Mouse (Mus musculus) liver, embryonic 11.5 days (tissue): ENCODE measurements around the gene Cxcr5. TPM values are rescaled to one million over a fixed set of nuclear protein-coding genes. Genes with fewer than 3 reads are reported as not detected.

Source experiments
- ATAC-seq: fragments of 200-750 bp; cut with Nextera tagmentation; replicated peaks from 2 replicates; pipeline ENCODE4 v1.8.0; 2017; ENCODE audit warnings: moderate number of reproducible peaks, mild to moderate bottlenecking, moderate TSS enrichment, moderate library complexity; ENCODE audit not compliant: low FRiP score
- DNase-seq: peaks from one replicate; pipeline ENCODE4 v3.0.0-alpha.2; 2017; ENCODE audit warnings: low spot score
- H3K27ac ChIP-seq: fragments of 300-500 bp; sonication (generic); 2 replicates; pipeline ENCODE4 v1.5.1; 2014; ENCODE audit warnings: mild to moderate bottlenecking, low read depth, low read length, control low read depth
- H3K27me3 ChIP-seq: fragments of 300-500 bp; sonication (generic); replicated peaks from 2 replicates; pipeline ENCODE4 v1.6.1; 2014; ENCODE audit warnings: low read length, mixed read lengths; ENCODE audit not compliant: control insufficient read depth, insufficient read depth
- H3K36me3 ChIP-seq: fragments of 300-500 bp; sonication (generic); 2 replicates; pipeline ENCODE4 v1.6.1; 2014; ENCODE audit warnings: mild to moderate bottlenecking, low read length, moderate library complexity, mixed read lengths; ENCODE audit not compliant: control insufficient read depth, insufficient read depth
- H3K4me1 ChIP-seq: fragments of 300-500 bp; sonication (generic); replicated peaks from 2 replicates; pipeline ENCODE4 v1.6.1; 2014; ENCODE audit warnings: low read length, mixed read lengths; ENCODE audit not compliant: control insufficient read depth, insufficient read depth
- H3K4me2 ChIP-seq: fragments of 300-500 bp; sonication (generic); 2 replicates; pipeline ENCODE4 v1.6.1; 2014; ENCODE audit warnings: mild to moderate bottlenecking, control low read depth, moderate library complexity
- H3K4me3 ChIP-seq: fragments of 300-500 bp; sonication (generic); 2 replicates; pipeline ENCODE4 v1.5.1; 2014; ENCODE audit warnings: low read depth, low read length, control low read depth
- H3K9ac ChIP-seq: fragments of 300-500 bp; sonication (generic); 2 replicates; pipeline ENCODE4 v1.6.1; 2014; ENCODE audit warnings: low read depth, low read length, control low read depth
- H3K9me3 ChIP-seq: fragments of 300-500 bp; sonication (generic); 2 replicates; pipeline ENCODE4 v1.6.1; 2016; ENCODE audit warnings: low read length, inconsistent platforms, mixed read lengths; ENCODE audit not compliant: control insufficient read depth
- WGBS: fragments of 180-500 bp; shearing (Covaris S2); extraction: QIAGEN DNeasy Blood & Tissue Kit; methylation state at CpG from one replicate; pipeline ENCODE4 v1.1.7; 2014; 5-methylcytosine and 5-hydroxymethylcytosine counted together
- polyA plus RNA-seq: library from polyadenylated mRNA; unstranded; fragments of >200 nt; fragmentation: Nextera tagmentation; extraction: Ambion mirVana; gene quantifications from 2 replicates; pipeline ENCODE4 v1.2.1, GENCODE M21; 2014

Gene Cxcr5
- polyA plus RNA-seq, 1 experiment from 2014 or later = not detected

DNA sequence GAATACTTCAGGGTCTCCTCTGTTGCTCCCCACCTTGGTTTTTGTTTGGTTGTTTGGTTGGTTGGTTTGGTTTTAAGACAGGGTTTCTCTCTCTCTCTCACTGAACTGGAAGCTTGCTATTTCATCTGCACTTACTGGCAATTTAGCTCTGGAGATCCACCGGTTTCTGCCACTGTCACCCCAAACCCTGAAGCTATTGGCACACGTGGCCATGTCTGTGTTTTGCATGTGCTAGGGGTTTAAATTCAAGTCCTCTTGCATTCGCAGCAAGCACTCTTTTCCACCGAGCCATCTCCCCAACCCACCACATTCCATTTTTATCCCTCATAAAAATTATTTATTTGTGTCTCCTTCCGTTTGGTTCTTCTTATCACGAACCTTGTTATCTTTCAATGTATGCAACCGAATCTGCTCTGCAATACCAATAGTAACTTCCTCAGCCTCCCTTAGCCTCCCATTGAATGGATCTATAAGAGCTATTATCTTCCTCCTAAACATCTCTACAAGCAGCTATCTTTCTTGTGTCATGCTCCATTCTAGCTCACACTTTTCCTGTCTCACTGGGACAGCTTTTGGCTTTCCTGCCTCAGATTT lies 30.0 kb upstream of the Cxcr5 start:
- no peak overlapping the region for H3K27ac ChIP-seq
- H3K9ac ChIP-seq = no peak overlapping the region
- no peak overlapping the region for H3K4me3 ChIP-seq
- H3K4me2 ChIP-seq = no peak overlapping the region
- H3K27me3 ChIP-seq = no peaks in the 10 kb centered on the region
- WGBS = 53% methylated on average over 7 of the region's 7 CpGs
- DNase-seq (no peak), ATAC-seq (no peak)
- no peaks in the 10 kb centered on the region for H3K36me3 ChIP-seq
- no peaks in the 10 kb centered on the region for H3K9me3 ChIP-seq
- H3K4me1 ChIP-seq = peaks cover 3% of the 10 kb centered on the region; the same call in 1 of the 2 replicates

DNA sequence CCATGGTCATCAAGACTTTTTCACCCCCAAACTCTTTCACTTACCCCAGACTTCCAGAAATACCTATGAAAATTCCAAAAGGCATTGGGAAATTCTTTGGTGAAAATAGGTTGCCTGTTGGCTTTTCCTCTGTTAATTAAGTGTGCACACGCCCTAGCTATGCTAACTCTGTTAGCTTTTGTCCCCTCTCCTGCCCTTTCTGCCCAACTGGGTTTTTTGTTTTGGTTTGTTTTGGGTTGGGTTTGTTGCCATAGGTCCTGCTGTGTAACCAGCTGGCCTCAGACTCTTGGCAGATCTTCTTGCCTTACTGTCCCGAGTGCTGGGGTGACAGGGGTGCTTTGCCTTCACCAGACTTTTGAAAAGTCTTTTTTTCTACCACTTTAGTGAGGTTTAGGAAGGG lies 29.3 kb upstream of the Cxcr5 start:
- peaks cover 3% of the 10 kb centered on the region; the same call in 1 of the 2 replicates for H3K4me1 ChIP-seq
- H3K27me3 ChIP-seq = no peaks in the 10 kb centered on the region
- no peak overlapping the region for H3K4me3 ChIP-seq
- H3K36me3 ChIP-seq = no peaks in the 10 kb centered on the region
- no peak overlapping the region for H3K27ac ChIP-seq
- DNase-seq (no peak), ATAC-seq (no peak)
- H3K4me2 ChIP-seq = no peak overlapping the region
- no peak overlapping the region for H3K9ac ChIP-seq
- WGBS = 45% methylated on average over 2 of the region's 2 CpGs
- no peaks in the 10 kb centered on the region for H3K9me3 ChIP-seq

DNA sequence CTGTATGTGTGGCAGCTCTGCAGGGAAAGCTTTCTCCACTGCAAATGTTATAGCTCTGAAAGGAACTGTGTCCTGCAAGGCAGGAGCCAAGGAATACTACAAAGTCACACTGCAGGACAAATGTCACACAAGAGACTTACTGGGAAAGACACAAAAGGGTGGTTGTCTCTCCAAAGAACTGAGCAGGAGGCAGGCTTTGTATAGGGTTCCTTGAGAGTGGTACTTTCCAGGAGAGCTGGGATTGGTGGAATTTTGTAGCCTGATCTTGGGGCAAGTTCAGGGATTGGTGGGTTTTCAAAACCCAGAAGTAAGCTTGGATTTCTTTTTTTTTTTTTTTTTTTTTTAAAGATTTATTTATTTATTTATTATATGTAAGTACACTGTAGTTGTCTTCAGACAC lies 27.4 kb upstream of the Cxcr5 start:
- no peaks in the 10 kb centered on the region for H3K27me3 ChIP-seq
- ATAC-seq (no peak), DNase-seq (no peak)
- no peak overlapping the region for H3K27ac ChIP-seq
- no peak overlapping the region for H3K4me3 ChIP-seq
- peaks cover 3% of the 10 kb centered on the region; the same call in 1 of the 2 replicates for H3K9me3 ChIP-seq
- H3K4me1 ChIP-seq = peaks cover 3% of the 10 kb centered on the region; the same call in 1 of the 2 replicates
- H3K36me3 ChIP-seq = no peaks in the 10 kb centered on the region
- no peak overlapping the region for H3K4me2 ChIP-seq
- no peak overlapping the region for H3K9ac ChIP-seq

DNA sequence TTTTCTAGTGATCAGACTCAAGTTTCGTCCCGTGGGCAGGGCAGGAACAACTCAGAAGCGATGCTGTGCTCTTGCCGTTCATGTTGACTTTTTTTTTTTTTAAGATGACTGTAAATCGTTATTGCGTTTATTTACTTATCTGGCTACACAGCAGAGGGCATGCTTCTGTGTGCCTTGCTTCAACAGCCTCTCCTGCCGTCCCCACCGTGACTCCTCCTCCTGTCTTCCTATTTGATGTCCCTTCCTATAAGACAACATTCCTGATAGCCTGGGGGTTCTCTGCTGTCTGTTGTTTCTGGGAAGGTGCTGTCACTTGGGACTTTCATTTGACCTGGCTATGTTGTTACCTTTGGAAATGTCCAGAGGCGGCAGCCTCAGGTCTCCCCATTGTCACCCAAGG lies 26.9 kb upstream of the Cxcr5 start:
- Histone ChIP-seq H3K36me3 (no peaks in the 10 kb centered on the region), H3K9ac (no peak overlapping the region), H3K4me3 (no peak overlapping the region), H3K9me3 (peaks cover 6% of the 10 kb centered on the region; the same call in 1 of the 2 replicates), H3K4me2 (no peak overlapping the region), H3K27me3 (no peaks in the 10 kb centered on the region), H3K27ac (no peak overlapping the region), H3K4me1 (peaks cover 3% of the 10 kb centered on the region; the same call in 1 of the 2 replicates)
- ATAC-seq (no peak), DNase-seq (no peak)
- 55% methylated on average over 9 of the region's 9 CpGs for WGBS

DNA sequence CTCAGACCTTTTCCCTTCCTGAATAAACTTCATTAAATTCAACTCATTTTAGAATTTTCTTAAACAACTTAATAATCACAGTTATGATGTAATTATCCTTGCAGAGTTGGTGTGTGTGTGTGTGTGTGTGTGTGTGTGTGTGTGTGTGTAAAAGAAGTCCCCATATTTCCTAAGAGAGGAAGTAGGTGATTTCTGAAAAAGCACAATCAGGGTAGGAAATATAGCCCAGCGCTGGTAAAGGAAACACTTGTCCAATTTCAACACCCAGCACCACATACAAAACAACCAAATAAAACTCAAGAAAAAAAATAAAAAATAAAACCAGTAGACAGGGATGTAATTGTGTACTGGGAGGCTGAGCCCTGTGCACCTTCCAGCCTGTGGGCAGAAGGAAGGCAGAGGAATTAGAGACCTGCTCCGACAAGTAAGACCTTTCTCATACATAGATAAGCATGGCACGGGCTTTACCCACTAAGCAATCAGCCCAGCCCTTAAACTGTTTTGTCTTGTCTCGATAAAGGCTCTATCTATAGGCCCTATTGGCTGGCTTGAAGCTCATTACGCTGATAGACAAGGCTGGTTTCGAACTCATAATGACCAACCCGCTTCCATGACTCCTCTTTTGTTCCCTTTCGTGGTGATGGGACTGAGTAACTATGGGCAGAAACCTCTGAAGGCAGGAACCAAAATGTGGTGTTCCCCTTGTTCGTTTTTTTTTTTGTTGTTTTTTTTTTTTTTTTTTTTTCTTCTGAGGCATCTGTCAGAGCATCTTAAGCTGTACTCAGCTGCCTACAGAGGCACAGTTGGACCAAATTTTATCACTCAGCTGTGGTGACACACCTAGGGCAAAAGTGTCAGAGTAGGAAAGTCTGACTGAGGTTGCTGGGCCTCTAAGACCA lies 25.8 kb upstream of the Cxcr5 start:
- Histone ChIP-seq H3K4me2 (no peak overlapping the region), H3K27ac (no peak overlapping the region), H3K9me3 (peaks cover 6% of the 10 kb centered on the region; the same call in 1 of the 2 replicates), H3K27me3 (no peaks in the 10 kb centered on the region), H3K36me3 (no peaks in the 10 kb centered on the region), H3K4me1 (peaks cover 3% of the 10 kb centered on the region; the same call in 1 of the 2 replicates), H3K4me3 (no peak overlapping the region), H3K9ac (no peak overlapping the region)
- DNase-seq (no peak), ATAC-seq (peak; percentile 76)
- WGBS = 66% methylated on average over 9 of the region's 9 CpGs

DNA sequence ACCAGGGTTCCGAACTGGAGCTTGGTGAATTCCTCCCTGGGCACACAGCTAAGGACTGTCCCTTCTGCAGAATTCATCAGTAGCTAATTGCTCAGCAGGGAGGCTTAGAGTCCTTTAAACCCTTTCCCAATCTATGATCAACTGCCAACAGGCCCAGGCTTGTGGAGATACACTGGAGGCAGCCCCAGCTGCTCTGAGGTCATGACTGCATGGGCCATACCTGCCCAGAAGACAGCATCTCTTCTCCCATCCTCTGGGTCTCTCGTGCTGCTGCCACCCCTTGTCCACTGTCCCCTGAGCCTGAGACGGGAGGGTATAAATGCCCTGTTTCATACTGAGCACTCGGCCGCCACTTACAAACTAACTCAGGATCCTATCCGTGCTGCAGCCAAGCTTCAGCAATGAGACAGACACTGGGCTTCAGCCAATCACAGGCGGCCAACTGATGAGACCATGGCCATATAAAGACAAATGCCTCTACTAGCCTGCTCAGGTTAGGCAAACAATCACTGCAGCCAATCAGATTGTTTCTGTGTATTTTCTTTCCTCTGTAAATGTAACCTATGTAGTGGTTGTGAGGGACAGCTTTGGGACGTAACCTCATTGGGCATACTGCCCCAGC lies 25.1 kb upstream of the Cxcr5 start:
- H3K27ac ChIP-seq = no peak overlapping the region
- H3K4me2 ChIP-seq = no peak overlapping the region
- H3K4me3 ChIP-seq = no peak overlapping the region
- peaks cover 6% of the 10 kb centered on the region; the same call in 1 of the 2 replicates for H3K9me3 ChIP-seq
- no peaks in the 10 kb centered on the region for H3K27me3 ChIP-seq
- 71% methylated on average over 8 of the region's 8 CpGs for WGBS
- H3K4me1 ChIP-seq = no peaks in the 10 kb centered on the region; the same call in 1 of the 2 replicates
- no peaks in the 10 kb centered on the region for H3K36me3 ChIP-seq
- H3K9ac ChIP-seq = no peak overlapping the region
- no peak for DNase-seq
- ATAC-seq = no peak

DNA sequence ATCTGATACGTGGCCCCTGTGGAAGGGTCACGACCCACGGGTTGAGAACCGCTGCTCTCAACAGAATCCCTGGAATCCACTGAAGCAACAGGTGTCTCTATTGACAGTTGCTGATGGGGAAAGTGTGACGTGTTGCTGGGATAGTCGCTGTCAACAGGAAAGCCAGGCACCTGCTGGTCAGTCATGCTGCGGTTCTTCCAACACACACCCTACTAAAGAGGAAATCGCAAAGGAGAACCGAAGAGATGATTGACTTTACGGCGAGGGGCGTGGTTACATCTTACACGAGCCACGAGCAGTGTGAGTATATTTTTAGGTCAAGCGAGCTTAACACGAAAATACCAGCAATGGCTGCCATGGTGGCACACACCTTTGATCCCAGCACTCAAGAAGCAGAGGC lies 20.7 kb upstream of the Cxcr5 start:
- peaks cover 11% of the 10 kb centered on the region for H3K4me1 ChIP-seq
- 51% methylated on average over 16 of the region's 16 CpGs for WGBS
- ATAC-seq = no peak

DNA sequence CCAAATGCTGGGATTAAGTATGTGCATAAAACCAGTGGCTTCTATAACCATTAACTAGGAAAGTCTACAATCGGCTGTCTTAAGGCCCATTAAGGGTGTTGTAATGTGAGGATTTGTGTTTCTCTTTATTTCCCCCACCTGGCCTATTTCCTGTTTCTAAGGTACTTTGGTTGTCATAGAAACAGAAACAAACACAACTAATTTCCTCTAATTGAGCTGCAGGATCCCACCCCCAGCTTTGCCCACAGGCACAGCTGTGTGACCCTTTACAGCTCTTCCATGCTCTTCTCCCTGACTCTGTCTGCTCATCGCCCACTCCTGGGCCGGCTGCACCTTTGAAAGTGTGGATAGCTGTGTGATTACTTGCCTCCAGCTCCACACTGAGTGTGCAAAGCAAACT lies 19.7 kb upstream of the Cxcr5 start:
- ATAC-seq (no peak), DNase-seq (no peak)
- H3K4me3 ChIP-seq = no peak overlapping the region
- no peak overlapping the region for H3K4me2 ChIP-seq
- H3K27me3 ChIP-seq = no peaks in the 10 kb centered on the region
- H3K4me1 ChIP-seq = peaks cover 11% of the 10 kb centered on the region
- no peak overlapping the region for H3K9ac ChIP-seq
- no peaks in the 10 kb centered on the region for H3K36me3 ChIP-seq
- WGBS = 58% methylated on average over 3 of the region's 3 CpGs
- H3K9me3 ChIP-seq = peaks cover 6% of the 10 kb centered on the region; the same call in 1 of the 2 replicates
- H3K27ac ChIP-seq = no peak overlapping the region

More for the DNA sequence above, 20.7 kb upstream of the Cxcr5 start:
- no peak overlapping the region for H3K4me3 ChIP-seq
- H3K9ac ChIP-seq = no peak overlapping the region
- H3K9me3 ChIP-seq = peaks cover 6% of the 10 kb centered on the region; the same call in 1 of the 2 replicates
- no peak overlapping the region for H3K27ac ChIP-seq
- H3K4me2 ChIP-seq = no peak overlapping the region
- no peaks in the 10 kb centered on the region for H3K36me3 ChIP-seq
- DNase-seq = no peak
- H3K27me3 ChIP-seq = no peaks in the 10 kb centered on the region
